Mouse (Mus musculus) adipocyte (in vitro differentiated cells): ENCODE data around the gene Gm37240.
A peak's percentile ranks its signal among the peaks of the same experiment; 100 is the strongest.
"Not testable (repeated sequence)": the region's sequence is repeated elsewhere in the genome, so short reads cannot be mapped to it uniquely, and the experiment has no call there.

ENCODE experiments used
- DNase-seq: peaks from one replicate; pipeline ENCODE4 v3.0.0-alpha.2; 2016; ENCODE audit warnings: low spot score

The Gm37240 gene

DNA sequence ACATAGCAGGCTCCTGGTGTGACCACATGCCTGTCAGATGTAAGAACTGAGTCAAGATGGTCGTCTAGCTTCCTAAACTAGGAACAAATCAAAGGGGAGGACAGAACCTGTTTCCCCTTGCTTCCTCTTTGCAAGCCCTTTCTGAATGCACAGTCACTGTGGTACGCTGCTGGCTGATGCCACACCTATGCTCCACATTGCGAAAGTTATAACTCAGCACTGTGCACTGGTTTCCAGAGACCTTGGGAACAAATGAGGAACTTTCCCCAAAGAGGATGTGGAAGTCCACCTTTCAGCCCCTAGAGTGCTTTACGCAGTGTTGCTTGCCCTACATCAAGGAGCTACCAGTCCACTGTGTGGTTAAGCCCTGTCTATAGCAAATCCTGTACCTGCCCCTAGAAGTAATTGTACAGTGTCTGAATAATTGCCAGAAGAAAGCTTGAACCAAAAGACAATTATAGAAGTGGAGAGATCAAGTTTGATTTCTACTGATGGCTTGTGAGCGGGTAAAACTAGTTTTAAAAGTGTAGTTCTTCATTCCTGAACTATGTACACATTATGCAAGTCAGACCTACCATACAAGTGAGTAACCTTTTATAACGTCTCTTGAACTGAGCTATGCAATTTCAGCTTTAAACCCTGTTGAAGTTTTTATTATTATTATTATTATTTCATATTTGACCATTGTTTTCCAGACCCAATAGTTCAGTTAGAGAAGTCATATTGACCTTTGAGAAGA lies 1289.2 kb downstream of the Gm37240 start:
- no peak for DNase-seq

DNA sequence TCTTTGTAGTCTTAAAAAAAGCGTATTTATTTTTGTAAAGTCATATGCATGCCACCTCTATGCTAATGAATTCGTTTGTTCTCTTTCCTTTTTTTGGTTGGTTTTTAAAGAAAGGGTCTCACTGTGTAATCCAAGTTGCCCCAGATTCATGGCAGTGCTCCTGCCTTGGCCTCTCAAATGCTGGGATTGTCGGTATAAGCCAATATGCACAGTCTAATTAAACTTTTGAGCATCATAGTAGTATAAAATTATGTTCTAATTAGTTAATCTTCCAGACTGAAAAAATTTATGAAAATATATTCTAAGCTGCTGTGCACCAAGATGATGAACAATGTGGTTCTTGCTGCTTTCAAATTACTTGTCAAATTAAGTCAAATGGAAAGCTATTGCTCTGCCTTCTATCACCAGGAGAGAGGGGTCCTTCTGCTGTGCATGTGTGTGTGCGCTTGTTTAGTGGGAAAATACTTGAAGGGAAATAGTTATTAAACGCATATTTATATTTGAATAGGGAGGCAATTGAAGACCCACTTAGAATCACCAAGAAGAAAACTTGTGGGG lies 1291.6 kb downstream of the Gm37240 start:
- DNase-seq, result no peak

DNA sequence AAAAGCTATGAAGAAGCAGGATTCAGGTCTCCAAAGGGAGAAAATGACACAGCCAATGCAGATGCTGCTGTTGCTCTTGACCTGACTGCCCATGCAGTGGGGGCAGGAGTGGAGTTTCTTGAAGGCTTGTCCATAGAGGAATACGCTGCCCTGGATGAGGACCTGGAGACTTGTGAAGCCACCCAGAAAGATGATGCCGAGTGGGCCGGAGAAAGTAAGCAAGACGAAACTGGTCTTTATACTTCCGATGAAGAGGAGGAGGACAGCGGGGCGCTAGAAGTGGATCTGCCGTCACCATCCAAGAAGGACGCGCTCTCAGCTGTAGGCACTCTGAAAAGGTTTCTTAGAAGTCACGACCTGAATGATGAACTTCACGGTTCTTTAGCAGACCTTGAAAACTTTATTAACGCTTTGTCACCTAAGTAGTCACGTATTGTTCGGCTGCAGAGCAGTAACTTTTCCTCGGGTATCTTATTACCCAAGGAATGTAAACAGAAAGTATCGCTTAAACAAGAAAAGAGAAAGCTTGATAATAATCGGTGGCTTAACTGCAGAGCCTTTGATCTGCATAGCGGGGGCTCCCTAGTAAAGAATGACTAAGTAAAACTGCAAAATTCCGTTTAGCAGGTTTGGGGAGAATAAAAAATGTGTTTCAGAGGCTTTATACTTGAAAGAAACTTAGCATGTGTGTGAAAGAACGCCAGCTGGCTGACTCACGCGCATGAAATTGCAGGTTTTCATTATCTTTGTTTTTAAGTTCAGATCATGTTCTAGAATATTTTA lies 1292.2 kb downstream of the Gm37240 start:
- no peak for DNase-seq

DNA sequence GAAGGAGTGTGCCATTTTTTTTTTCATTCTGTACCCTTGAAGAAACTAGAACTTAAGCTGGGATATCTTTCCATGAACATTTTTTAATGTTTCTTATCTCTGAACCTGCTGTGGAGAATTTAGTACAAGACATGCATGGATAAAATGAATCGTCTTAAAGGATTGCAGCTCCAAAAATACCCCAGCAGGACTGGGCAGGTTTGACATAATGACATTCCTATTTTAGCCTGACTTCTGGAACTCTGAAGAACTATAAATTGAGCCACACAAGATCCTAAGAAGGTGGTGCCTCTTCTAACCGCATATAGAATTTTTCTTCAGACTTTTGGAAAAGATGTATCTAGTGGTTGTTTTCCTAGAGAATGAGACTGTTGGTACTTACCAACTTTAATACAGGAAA lies 1294.0 kb downstream of the Gm37240 start, which contains the start of gene Tigd4:
Gene Tigd4 (plus strand): TSS at position 301 of the 400 bp plus-strand sequence.
- no peak for DNase-seq

DNA sequence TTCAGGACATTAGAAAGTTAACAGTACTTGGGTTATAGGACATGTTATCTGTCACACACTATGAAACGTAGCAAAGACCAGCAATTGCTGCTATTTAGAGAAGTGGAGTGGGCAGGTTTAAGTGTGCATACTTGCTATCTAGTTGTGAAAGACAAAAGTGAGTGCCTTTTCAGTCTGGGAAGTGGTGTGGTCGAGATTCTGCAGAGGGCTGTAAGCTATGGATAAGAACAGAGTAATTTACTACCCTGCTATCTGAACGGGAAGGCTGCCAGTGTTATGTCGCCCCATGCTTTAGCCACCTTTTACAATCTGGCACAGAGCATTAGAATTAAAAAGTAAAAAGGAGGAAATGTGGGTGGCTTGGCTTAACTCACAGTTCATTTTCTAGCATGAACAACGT lies 1300.6 kb downstream of the Gm37240 start:
- DNase-seq, result peak; percentile 75

DNA sequence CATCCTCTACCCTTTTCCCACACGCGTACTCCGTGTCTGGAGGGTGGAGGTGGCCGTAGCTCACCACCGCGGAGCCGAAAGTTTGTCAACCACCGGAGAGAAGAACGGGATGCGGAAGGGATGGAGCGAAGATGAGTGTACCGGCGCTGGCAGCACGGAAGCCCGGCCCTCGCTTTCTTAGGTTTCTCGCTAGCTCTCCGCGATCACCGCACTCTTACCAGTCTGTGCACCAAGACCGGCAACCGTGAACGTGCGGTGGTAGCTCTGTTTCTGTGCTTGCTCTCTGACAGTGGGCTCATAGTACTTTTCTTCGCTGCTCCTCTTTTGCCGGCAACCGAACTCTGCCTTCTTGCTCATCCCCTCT lies 1304.4 kb downstream of the Gm37240 start:
- no peak for DNase-seq

DNA sequence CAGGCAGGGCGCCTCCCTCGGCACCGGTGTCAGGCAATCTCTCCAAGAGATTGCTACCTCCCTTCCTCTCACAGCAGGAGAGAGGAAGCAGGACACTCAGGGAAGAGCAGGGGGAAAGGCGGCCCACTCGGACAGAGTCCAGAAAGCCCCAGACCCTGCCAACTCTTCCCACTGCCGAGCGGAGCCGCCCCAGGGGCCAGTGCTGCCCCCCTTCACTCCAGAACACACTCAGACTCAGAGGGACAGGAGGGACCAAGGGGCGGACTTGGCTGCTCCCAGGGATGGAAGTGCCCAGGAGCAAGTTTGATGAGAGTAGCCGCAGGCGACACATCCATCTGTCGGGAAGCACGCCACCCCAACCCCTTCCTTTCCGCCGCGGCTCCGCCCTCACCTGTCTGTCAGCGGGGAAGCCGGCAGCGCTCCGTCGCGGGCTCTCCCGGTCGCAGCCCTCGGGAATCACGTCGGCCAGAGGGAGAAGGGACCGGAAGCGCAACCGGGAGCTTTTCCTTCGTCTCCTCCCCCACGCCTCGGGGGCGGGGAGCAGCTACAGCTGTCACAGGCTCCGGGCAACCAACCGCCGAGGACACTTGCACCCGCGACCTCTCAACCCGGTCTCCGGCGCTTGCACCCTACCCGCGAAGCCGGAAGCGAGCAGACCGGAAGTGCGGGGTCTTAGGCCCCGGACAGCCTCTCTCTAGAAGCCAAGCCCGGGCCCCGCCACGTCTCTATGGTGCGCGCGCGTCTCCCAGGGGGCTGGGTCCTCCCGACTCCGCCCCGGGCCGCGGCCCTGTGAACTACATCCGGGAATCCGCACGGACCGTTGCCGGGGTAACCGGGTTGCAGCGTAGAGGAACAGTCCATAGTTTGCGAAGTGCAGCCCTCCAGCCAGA lies 1305.0 kb downstream of the Gm37240 start, which contains the start of gene Arfip1:
Gene Arfip1 (minus strand): TSS at position 603 of the 890 bp plus-strand sequence.
- peak; percentile 98 for DNase-seq

DNA sequence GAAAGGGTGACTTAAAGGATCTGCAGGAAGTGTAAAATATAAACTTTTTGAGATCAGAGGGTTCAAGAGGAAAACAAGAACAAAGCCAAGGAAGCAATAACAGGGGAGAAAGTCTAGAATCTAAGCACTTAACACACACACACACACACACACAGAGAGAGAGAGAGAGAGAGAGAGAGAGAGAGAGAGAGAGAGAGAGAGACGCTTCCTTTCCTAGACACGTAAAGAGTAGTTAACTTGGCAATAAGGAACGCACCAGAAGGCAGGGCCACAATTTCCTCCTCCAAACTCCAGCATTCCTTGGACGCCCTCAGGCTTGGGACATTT lies 1305.7 kb downstream of the Gm37240 start:
- no peak for DNase-seq

DNA sequence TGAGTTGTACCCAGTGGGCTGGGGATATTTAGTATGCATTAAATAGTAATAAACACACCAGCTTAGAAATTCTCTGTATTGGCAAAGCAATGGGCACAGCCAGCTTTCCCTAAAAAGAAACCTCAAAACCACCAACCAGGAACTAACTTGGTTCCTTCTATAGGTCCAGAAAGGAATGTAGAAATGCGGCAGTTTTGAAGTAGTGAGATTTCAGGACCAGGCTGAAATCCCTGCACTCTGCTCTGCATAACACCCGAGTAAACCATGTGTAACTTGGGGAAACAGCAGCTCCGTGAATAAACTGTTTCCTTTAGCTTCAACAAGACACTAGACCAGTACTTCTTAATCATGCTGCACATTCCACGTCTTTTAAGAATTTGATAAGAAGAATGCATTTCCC lies 1306.6 kb downstream of the Gm37240 start:
- DNase-seq, result no peak

DNA sequence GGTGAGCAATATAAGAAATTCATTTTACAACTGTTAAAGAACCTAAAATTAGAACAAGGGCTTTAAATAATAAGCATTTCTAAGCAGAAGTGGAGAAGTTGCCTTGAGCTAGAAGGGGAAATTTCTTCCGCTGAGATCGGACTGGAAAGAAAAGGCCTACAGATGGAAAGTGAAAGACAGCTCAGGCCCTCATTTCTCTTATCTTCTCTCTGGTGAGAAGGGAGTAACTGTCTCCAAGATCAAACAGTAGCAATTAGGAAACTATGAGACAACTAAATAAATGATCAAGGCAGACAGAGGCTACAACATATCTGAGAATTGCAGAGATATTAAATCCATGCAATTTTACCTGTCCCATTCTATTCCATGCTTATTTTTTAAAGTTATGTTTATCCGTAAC lies 1316.8 kb downstream of the Gm37240 start:
- DNase-seq, result no peak

DNA sequence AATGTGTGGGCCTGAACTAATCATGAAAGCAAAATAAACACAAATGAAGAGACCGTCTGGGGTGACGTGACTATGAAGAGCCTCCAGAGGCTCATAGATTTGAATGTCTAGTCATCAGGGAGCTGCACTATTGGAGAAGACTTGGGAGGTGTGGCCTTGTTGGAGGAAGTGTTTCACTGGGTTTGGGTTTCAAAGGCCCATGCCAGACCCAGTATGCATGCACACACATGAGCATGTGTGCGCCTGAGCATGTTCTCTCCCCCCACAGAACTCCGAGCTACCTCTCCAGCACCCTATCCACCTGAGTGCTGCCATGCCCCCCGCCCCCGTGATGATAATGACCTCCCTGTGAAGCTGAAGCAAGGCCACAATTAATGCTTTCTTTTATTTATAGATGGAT lies 1317.7 kb downstream of the Gm37240 start:
- DNase-seq, result no peak

DNA sequence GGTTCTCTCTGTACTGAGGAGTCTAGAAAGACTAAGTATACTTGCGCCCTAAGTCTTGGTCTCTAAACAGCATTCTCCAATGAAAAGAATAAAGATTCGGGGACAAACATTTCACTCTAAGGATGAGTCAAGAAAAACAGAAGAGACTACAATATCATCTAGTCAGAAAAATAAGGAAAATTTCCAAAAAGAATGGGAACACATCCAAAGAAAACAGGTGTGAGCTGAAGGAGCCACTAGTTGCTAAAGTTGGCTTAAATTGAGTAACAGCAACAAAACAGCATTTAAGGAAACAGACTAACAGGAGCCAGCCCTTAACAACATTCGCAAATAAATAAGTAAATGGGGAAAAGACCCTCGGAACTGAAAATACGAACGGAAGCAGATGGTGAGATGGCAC lies 1318.8 kb downstream of the Gm37240 start:
- DNase-seq, result peak; percentile 70

DNA sequence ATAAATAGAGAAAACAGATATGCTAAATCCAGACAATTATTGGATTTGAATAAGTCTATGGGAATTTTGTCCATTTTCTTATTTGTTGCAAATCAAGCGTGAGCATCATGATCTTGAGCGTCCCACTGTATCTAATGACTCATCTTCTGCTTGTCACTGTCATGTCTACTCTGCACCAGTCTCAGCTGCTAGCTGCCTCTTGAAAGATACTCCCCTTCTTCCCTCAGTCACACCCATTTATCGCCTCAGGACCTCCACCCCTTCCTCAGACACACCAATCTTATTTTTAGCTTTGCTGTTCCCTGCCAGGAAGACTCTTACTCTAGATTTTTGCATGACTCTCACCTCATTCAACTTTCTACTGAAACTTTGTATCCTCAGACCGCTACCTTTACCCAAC lies 1323.9 kb downstream of the Gm37240 start:
- DNase-seq, result no peak

DNA sequence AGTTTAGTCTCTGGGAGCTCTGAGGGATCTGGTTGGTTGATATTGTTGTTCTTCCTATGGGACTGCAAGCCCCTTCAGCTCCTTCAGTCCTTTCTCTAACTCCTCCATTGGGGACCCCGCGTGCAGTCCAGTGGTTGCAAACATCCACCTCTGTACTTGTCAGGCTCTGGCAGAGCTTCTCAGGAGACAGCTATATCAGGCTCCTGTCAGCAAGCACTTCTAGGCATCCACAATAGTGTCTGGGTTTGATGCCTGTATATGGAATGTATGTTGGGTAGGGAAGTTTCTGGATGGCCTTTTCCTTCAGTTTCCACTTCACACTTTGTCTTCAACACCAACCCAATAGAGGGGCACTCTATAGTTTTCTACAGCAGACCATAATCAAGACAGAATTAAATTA lies 1324.4 kb downstream of the Gm37240 start:
- DNase-seq, result not testable (repeated sequence)

DNA sequence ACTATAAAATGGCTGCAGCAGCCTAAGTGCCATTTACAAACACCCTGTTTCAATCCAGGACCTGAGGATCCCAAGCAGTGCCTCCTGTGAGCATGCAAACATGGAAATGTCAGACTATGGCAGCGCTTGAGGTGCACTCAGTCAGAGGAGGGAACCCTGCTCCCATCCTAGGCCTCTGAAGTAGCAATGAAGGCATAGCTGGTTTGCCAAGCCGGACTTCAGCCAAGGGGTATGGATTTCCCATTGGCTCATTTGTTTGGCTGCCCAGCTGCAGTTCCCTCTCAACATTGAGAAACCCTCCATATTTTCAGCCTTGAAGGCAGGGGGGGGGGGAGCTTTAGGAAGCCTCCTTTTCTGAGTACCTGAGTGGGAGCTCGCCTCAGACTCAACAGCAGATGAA lies 1329.0 kb downstream of the Gm37240 start:
- no peak for DNase-seq

DNA sequence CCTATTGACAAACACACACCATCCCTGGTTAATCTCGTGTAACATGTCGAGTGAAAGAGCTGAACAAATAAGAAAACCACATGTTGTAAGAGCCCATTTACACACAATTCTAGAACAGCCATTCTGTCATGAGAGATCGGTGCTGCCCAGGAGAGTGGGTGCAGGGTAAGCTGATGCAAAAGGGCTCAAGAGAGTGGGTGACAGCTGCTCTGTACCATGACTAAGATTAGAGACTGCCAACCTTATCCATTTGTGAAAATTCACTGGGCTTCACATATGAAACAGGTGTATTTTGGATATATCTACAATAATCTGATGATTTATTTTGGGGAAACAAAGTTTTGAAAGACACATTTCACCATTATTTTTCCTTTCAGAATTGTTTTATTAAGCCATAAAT lies 1331.5 kb downstream of the Gm37240 start:
- no peak for DNase-seq

DNA sequence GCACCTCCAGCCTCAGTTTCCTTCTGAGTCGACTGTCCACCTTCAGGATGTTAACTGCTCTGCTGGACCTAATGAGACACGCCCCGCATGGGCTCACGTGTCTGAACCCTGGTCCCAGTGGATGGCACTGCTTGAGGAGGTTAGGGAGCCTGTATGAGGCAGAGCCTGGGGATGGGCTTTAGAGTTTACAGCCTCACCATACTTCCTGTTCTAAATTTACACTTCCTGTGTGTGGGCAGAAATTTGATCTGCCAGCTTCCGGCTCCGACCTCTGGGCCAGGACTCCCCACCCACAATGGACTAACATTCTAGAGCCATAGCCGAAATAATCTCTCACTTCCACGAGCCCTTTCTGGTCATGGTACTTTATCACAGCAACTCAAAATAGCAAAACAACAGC lies 1340.1 kb downstream of the Gm37240 start:
- no peak for DNase-seq

DNA sequence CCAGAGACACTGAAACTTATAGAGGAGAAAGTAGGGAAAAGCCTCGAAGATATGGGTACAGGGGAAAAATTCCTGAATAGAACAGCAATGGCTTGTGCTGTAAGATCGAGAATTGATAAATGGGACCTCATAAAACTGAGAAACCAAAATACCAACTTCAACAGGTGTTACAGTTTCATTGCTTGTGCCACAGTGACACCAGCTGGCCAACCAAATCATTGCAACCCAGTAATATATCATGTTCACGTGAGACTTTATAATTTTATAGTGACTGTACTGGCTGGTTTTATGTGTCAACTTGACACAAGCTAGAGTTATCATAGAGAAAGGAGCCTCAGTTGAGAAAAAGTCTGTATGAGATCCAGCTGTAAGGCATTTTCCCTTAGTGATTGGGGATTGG lies 1344.9 kb downstream of the Gm37240 start:
- DNase-seq, result peak; percentile 62

DNA sequence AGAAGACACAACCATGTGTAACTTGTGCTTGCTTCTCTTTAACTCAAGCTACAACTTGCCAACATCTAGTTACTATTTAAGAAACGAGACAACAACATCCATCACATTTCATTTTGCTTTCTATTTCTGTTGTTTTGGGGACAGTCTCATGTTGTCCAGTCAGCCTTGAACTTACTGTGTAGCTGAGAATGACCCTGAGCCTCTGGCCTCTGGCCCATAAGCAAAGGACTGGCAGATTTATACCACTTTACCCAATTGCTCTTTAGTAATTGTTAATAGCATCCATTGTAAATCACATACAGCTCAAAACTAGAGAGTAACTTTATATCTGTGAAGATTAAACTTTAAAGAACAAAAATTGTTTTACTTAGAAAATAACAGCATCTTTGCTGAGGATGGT lies 1345.4 kb downstream of the Gm37240 start:
- no peak for DNase-seq

DNA sequence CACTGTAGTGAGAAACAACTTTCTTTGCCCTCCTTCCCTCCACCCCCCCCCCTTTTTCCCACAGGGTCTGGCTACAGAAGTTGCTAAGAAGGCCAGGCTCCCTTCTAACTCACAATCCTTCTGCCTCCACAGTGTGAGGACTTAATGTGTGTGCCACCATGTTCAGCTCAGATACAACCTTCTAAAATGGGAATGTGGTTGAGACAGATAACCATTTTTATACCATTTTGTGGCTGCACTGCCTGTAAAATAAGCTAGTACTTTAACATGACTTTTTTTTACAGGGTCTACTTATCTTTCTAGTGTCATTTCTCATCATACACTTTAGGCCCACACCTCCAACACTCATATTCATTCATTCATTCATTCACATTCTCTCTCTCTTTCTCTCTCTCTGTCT lies 1346.7 kb downstream of the Gm37240 start:
- DNase-seq, result no peak

DNA sequence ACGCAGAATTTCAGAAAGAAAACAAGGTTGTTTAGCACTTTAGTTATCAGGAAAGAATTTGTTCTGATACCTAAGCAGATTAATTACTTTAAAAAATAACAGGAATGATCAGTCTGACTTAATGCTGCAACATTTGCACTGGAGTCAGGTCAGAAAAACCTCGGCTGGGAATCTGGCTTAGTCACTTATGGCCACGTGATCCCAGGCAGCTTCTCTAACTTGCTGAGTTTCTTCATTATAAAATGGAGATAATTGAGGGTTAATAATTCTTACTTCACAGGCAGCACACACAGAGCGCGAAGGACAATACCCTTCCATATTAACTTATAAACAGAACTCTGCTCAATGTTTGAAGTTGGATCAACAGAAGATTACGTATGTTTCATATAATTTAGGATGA lies 1350.3 kb downstream of the Gm37240 start:
- no peak for DNase-seq

DNA sequence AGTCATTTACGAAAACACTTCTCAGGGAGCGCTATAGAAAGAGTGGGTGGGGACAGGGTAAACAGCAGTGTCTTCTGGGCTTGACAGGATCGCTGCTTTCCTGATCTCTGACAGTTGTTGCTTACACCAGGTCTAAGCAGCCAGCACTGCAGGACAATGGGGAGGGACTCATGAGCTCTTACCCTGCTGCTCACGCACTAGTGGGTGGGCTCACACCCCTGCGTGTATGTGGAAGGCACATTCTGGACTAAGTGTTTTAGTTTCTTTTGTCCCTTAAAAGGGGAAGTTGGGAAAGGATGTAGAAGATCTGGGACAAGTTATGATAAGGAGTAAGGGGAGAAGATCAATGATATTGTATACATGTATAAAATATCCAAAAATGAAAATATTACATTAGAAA lies 1354.1 kb downstream of the Gm37240 start:
- DNase-seq, result no peak
